Mouse (Mus musculus) urinary bladder, postnatal 4 days (tissue): ENCODE measurements around the gene Mei4.

Experiments used
- DNase-seq, 2 experiments: peaks; one replicate each; pipeline ENCODE4 v3.0.0; 2021 to 2022; ENCODE audit warnings: low spot score in 2 of 2

Mei4 gene

GRCm38 (mm10) chr9:81863181-81863887 lies at the start of gene Mei4:
Mei4 (plus strand) TSS chr9:81863670.
- peak; percentile 47 to 67 for DNase-seq

- no peak for DNase-seq
These were observed 43.6 kb upstream of the Mei4 start for GRCm38 (mm10) chr9:81819715-81820373.

GRCm38 (mm10) chr9:81827560-81827959 lies 35.9 kb upstream of the Mei4 start:
- DNase-seq: no peak

DNA sequence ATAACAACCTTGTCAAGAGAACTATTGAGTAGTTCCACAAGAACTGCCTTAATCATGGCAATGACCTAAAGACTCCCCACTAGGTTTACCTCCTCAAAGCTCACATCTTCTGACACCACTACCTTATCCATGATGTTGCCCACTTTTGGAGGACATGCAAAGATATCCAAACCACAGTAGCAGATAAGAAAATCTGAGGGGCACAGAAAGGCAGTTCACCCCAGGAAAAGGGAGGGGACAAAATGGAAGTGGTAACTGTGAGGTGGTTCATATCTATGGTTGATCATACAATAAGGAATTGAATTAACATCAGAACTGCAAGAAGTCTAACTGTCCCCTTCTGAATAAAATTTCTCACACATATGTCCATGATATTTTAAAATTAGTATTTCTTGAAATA lies 29.4 kb upstream of the Mei4 start:
- DNase-seq: no peak

DNA sequence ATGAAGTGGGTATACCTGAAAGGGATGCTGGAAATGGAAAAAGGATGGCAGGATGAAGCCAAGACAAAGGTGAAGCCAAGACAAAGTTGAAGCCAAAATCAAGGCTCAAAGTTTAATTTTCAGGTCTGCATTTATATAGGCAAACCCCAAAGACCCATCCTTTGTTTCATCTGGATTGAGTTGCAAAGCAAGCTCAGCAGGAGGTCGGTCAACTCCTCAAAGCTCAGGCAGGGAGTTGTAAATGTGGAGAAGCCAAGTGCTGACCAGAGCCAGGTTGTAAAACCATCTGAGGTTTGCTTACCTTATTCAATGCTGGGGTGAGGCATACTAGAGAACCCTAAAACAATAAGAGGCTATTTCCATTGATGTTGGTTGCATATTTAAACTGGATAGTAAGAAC lies 4.6 kb upstream of the Mei4 start:
- DNase-seq: no peak

DNA sequence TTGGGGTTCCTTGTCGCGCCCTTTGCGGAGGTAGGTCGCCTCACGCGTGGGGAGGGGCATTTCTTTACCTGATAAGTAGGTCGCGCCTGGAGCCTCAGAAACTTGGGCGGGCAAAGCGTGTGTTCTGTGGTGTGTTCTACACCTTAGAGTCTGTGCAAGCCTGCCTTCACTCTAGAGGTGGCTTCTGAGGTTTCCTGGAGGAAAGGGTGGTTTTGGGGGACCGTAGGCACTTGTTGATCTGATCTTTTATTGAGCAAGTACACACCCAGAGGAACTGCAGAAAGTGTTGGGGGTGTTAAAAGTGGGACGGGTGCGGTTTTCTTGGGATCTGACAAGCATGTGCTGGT lies 391 bp downstream of the Mei4 start:
- no peak for DNase-seq

DNA sequence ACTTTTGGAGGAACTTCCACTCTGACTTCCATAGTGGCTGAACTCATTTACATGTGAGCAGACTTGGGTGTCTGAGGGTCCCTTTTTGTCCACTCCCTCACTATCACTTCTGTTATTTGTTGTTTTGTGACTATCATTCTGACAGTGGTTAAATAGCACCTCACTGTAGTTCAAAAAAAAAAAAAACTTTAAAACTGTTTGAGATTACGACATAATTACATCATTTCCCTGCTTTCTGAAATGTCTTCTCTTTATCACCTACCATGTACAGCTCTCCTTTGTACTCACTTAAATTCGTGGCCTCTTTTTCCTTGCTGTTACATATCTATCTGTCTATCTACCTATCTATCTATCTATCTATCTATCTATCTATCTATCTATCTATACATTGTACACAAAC lies 2.6 kb downstream of the Mei4 start:
- no peak for DNase-seq

GRCm38 (mm10) chr9:81921456-81921855 lies 58.0 kb downstream of the Mei4 start:
- no peak for DNase-seq

DNA sequence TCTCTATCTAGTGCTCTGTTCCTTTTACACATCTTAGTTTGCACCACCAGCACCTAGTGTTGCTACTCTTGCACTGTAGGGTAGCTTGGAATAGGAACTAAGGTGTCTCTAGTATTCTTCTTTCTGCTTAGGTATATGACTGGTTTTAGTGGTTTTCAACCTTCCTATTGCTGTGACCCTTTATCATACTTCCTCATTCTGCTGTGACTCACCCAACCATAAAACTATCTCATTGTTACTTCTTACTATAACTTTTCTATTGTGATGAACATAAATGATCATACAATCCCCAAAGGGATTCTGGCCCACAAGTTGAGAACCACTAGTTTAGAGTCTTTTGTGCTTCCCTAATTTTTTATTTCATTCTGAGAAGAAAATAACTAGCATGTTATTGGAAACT lies 61.3 kb downstream of the Mei4 start:
- DNase-seq: no peak

DNA sequence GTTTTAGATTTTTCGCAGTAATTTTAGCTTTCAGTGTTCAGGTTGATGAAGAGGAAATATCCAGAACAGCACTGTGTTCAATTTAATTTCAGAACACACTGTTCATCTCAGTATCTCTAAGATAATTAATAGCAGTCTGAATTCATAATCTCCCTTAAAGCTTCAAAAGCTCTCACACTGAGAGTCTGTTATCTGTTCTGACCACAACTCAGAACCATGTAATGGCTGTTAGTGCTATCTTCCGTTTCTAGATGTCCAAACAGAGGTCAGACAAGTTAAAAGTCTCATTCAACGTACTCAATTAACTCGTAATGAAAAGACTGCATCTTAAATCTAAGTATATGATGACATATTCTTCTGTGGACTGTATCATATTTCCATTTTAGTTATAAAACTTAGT lies 77.1 kb downstream of the Mei4 start:
- no peak for DNase-seq

DNA sequence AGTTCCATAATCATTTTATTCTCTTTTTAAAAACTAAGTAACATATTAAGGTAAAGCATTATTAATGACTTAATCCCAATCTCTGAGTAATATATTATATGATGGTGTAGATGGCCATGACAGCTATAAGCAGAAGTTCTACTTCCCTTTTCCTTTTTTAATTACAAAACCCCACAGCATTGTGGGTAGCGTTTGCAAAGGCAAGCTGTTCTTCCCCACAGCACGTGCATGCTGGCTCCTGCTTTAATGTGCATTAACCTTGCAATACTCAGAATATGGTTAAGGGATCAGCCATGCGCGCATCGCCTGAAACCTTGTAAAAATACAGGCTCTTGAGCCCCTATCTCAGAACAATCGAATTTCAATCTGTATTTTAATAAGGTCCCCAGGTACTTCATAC lies 82.2 kb downstream of the Mei4 start:
- DNase-seq: no peak

- no peak for DNase-seq
These were observed 93.4 kb downstream of the Mei4 start for GRCm38 (mm10) chr9:81956858-81957257.

- DNase-seq: no peak
These were observed 94.4 kb downstream of the Mei4 start for GRCm38 (mm10) chr9:81957842-81958241.

DNA sequence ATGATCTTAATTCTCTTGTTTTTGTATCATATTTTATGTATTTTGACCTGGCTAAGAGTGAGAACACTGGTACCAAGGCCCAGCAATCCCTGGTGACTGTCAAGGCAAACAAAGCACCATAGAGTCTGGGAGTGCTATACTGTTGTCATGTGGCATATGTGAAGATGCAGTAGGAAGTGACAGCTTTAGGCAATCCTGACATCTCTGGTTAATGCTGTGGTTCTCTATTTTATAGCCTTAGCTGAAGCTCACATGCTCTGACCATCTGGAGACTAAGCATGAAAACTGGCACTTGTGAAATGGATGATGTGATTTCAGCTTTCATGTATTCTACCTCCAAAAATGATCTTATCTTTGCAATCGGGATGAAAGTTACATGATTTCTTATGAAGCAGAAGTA lies 103.3 kb downstream of the Mei4 start:
- no peak for DNase-seq

DNA sequence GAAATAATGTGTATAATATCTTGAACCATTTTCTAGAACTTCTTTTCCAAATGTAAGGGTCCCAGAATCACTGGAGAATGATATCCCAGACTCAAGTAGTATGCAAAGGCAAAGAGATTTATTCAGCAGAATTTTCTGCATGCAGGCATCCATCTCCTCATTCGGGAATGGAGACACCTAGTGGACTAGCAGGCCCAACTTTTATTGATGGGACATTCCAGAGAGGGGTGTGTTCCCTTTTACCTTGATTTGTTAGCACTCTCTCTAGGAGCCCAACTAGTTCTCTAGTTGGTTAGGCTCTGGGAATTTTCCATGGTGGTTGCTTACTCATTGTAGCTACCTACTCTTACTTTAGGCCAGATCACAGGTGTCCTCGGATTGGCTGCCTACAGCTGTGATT lies 105.5 kb downstream of the Mei4 start:
- no peak for DNase-seq

- no peak for DNase-seq
These were observed 119.0 kb downstream of the Mei4 start for GRCm38 (mm10) chr9:81982461-81982860.

DNA sequence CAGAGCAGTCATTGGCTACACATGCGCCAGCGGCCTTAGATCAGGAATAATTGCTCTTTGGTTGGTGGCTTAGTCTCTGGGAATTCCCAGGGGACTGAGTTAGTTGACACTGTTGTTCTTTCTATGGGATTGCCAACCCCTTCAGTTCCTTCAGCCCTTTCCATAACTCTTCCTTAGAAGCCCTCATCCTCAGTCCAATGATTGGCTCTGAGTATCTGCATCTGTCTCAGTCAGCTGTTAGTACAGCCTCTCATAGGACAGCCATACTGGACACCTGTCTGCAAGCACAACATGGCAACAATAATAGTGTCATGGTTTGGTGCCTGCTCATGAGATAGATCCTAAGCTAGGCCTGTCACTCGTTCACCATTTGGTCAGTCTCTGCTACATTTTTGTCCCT lies 149.5 kb downstream of the Mei4 start:
- no peak for DNase-seq

GRCm38 (mm10) chr9:82042515-82043056 lies 179.1 kb downstream of the Mei4 start:
- no peak for DNase-seq

DNA sequence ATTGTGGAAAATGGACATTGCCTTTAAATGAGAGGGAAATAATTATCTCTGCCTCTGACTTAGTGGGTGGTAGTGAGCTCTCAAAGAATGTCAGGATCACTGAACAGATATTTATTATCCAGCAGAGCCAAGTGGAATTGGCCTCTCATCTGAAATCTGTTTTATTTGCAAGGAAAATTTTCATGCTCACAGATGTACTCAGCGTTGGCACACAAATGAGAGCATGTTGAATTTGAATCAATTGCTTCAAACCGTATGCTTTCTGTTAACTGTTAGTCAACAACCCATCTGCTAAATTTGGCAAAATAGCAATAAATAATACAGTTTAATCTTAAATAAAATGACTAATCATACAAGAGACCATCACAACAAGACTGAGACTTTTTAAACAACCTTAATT lies 181.0 kb downstream of the Mei4 start:
- DNase-seq: no peak

DNA sequence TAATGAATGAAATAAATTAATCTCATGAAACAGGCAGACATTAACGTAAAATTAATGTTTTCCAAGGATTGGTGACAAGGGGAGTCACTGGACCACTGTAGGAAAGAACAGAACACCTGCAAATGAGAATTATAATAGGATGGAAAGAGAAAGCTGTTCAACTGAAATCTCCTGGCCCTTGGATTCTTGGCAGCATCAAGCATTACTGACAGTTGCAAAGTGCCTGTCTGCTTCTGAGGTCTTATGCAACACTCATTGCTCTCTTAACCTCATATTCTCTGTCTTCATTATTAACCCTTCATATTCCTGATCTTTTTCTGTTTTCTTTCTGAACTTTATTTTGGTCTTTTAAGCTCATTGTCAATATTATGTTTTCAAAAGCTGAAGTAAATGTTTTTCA lies 210.4 kb downstream of the Mei4 start:
- DNase-seq: no peak

DNA sequence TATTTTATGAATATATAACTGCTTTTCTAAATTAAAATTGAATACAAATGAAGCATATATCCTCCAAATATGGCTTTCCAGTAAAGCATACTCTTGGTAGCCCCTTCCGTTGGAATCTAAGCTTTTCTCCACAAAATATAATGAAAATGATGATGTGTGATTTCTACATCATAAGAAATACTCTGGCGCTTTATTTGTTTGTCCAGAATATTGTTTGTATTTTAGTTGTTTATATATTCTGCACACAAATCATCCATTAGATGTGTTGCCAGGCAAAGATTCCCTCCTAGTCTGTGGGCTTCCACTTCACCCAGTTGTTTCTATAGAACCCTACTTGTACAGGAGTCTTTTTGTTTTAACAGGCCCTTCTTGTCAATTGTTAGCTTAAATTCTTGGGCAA lies 211.8 kb downstream of the Mei4 start:
- DNase-seq: no peak

DNA sequence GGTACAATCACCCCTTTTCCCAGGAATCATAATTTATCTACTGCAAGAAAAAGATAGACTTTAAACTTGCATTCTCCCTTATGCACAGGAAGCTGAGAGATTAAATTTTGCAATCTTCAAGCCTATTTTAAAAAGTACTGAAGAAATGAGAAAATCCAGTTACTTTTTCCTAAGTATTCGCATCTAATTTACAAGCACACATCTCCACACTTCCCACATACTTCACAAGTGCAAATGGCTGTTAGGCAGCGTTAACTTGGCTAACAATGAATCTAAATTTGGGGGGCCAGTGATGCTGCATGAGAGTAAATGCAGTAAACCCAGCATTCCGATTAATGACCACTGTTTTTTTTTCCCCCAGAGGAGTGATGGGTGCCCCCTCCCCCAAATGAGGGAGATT lies 232.9 kb downstream of the Mei4 start:
- no peak for DNase-seq

GRCm38 (mm10) chr9:82114865-82115264 lies 251.4 kb downstream of the Mei4 start:
- DNase-seq: no peak

DNA sequence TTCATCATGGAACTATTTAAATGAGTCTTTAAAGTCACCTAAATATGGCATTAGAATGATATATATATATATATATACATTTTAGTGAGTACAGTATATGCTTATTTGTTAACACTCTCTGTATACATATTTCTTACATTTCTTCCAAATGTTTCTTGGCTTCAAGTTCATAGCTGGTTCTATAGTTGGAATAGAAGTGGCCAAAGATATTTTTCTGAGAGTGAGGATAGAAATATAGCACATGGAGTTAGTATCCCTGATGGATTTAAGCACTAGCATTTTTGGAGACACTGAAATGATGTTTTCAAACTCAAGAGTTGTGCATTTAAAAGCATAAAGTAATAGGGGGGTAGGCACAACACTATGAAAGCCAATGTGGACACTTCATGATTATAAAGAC lies 272.6 kb downstream of the Mei4 start:
- DNase-seq: no peak
